ENCODE assay signal across 33 mouse cellular contexts in the genomic region with DNA sequence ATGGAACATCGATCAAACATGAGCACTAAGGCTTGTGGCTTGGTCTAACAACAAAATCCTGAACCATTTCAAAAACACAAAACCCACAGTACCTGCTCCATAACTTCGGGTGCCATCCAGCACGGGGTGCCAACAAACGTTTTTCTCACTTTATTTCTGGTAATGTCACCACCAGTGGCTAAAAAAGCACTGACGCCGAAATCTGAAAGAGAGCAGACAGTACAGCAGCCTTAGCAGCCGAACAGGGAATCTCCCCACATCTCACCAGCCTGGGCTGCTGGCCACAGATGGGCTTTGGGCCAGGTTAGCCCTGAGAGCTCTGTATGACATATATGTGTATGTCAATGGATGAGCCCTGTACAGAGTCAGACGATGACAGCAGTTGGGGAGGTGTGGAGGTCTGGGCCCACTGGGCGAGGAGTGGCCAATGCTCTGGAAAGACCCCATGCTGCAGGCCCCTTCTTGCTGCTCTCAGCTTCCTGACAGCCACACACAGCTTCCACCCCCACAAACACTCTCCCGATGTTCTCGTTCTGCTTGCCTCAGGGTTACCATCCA. TPM values are rescaled to one million over a fixed set of nuclear protein-coding genes. Genes with fewer than 3 reads are reported as not detected.
A peak's percentile ranks its signal among the peaks of the same experiment; 100 is the strongest.
DNase-seq lines count a peak whose midpoint lies in the region.
"Had no signal": no experiment of that assay in that cellular context is flagged by ENCODE, and none has a peak within 500 bp of the region (broad histone marks: within the 10 kb centered on the region; RNA-seq: fewer than 3 reads in every experiment).

No protein-coding gene starts in this region.

- DNase-seq in cerebellum, postnatal 25 days, result peak; percentile 18 to 45
- DNase-seq in cerebellum, adult 11 months, result no peak
- peak; percentile 17 for DNase-seq in left cerebral cortex, adult 11 months (ENCODE audit: low spot score)
- DNase-seq in left cerebral cortex, adult 8-10 months (ENCODE audit: low spot score in 2 of 2), result no peak
- DNase-seq in left cerebral cortex, postnatal 36 days (ENCODE audit: low spot score in 2 of 2), result peak; percentile 32 to 38
- DNase-seq in telencephalon, adult 2 months (ENCODE audit: low read depth, low spot score), result peak; percentile 39
- no peak for DNase-seq in urinary bladder, adult 2 months (ENCODE audit: low spot score)
- DNase-seq in urinary bladder, postnatal 36 days (ENCODE audit: low spot score in 2 of 2), result no peak
- DNase-seq: adrenal gland, postnatal 36 days; cerebellum, adult 11-12 months; gastrocnemius, postnatal 14 days; heart, adult 2 months; heart, postnatal 4 days; kidney, adult 2 months; liver, embryonic 13.5 days; lung, adult 2 months; lung, postnatal 14 days; thymus, adult 2 months; thymus, postnatal 4 days had no signal

- intact Hi-C loops in left cerebral cortex, postnatal 36 days (cut with DNase I), result loop anchor here (10.0 kb wide), 1 partner anchor 166 kb away; no protein-coding TSS in a partner anchor

RNA-seq across cellular contexts. Expression of a gene that starts 53.6 kb away (rescaled TPM):
- 10 to 100 TPM; 34.5 to 38.8 (median 35.4) TPM for total RNA-seq in left cerebral cortex, adult 8-10 months (2022)
- total RNA-seq in left cerebral cortex, postnatal 36 days (2021), result 10 to 100 TPM; 28.9 to 33.6 TPM
- 37.3 and 38.1 TPM in 2 replicates for polyA plus RNA-seq in urinary bladder, adult 2 months (2012; rRNA removed)

RNA-seq across cellular contexts. Expression of a gene that starts 59.8 kb away (rescaled TPM):
- total RNA-seq in left cerebral cortex, adult 8-10 months (2022), result under 1 TPM in 1 of 4 experiments, not detected in 3; 0.21 TPM
- not detected for total RNA-seq in left cerebral cortex, postnatal 36 days (2021)
- polyA plus RNA-seq in urinary bladder, adult 2 months (2012; rRNA removed), result 0.04 and 0.07 TPM in 2 replicates
- total RNA-seq: adrenal gland, adult 18-20 months; adrenal gland, postnatal 36 days; G1E; gastrocnemius, postnatal 14 days; heart, adult 2 months; heart, postnatal 4 days; layer of hippocampus, postnatal 10 days; left cerebral cortex, postnatal 10 days; megakaryocyte, adult 5-6 weeks; monocyte, adult 5-6 weeks; neutrophil, adult 5-6 weeks had no signal
- polyA plus RNA-seq: embryonic facial prominence, embryonic 12.5 days; forebrain, embryonic 12.5 days; G1E; heart, embryonic 16.5 days; hindbrain, embryonic 14.5 days; intestine, embryonic 14.5 days; liver, embryonic 13.5 days; midbrain, embryonic 12.5 days; stomach, embryonic 15.5 days had no signal

Comparison
In these comparisons a context has a peak if more than half of its experiments do, and no peak if none do; other contexts are left out.
1. DNase-seq: peak in cerebellum, postnatal 25 days (2 of 2), left cerebral cortex, adult 11 months (single experiment), left cerebral cortex, postnatal 36 days (2 of 2) and telencephalon, adult 2 months (single experiment); none in cerebellum, adult 11 months (single experiment), left cerebral cortex, adult 8-10 months (0 of 2), urinary bladder, adult 2 months (single experiment) and urinary bladder, postnatal 36 days (0 of 2).